Mouse (Mus musculus) midbrain, embryonic 11.5 days (tissue): ENCODE data around the gene Orm2. TPM values are rescaled to one million over a fixed set of nuclear protein-coding genes. Genes with fewer than 3 reads are reported as not detected.

Experiments used
- ATAC-seq: fragments of 200-750 bp; cut with Nextera tagmentation; 2 replicates; pipeline ENCODE4 v1.8.0; 2017; ENCODE audit warnings: moderate TSS enrichment, moderate library complexity; ENCODE audit not compliant: low FRiP score
- DNase-seq: peaks from one replicate; pipeline ENCODE4 v3.0.0; 2015; ENCODE audit warnings: low spot score; ENCODE audit errors: missing footprints
- H3K27ac ChIP-seq: fragments of 300-500 bp; sonication (generic); 2 replicates; pipeline ENCODE4 v1.5.1; 2014; ENCODE audit warnings: low read depth, low read length
- H3K27me3 ChIP-seq: fragments of 300-500 bp; sonication (generic); 2 replicates; pipeline ENCODE4 v1.6.1; 2014; ENCODE audit warnings: mild to moderate bottlenecking, low read length, moderate library complexity, mixed read lengths; ENCODE audit not compliant: control insufficient read depth, insufficient read depth
- H3K36me3 ChIP-seq: fragments of 300-500 bp; sonication (generic); 2 replicates; pipeline ENCODE4 v1.6.1; 2014; ENCODE audit warnings: mild to moderate bottlenecking, low read length, moderate library complexity, mixed read lengths; ENCODE audit not compliant: control insufficient read depth, insufficient read depth
- H3K4me1 ChIP-seq: fragments of 300-500 bp; sonication (generic); 2 replicates; pipeline ENCODE4 v1.6.1; 2014; ENCODE audit warnings: low read length; ENCODE audit not compliant: control insufficient read depth, insufficient read depth
- H3K4me2 ChIP-seq: fragments of 300-500 bp; sonication (generic); 2 replicates; pipeline ENCODE4 v1.6.1; 2014; ENCODE audit warnings: mild to moderate bottlenecking, moderate library complexity
- H3K4me3 ChIP-seq: fragments of 300-500 bp; sonication (generic); 2 replicates; pipeline ENCODE4 v1.5.1; 2014; ENCODE audit warnings: low read depth, low read length
- H3K9ac ChIP-seq: fragments of 300-500 bp; sonication (generic); 2 replicates; pipeline ENCODE4 v1.6.1; 2014; ENCODE audit warnings: low read length
- H3K9me3 ChIP-seq: fragments of 300-500 bp; sonication (generic); 2 replicates; pipeline ENCODE4 v1.6.1; 2016; ENCODE audit warnings: low read length; ENCODE audit not compliant: control insufficient read depth
- WGBS: fragments of 180-500 bp; shearing (Covaris S2); extraction: QIAGEN DNeasy Blood & Tissue Kit; methylation state at CpG from one replicate; pipeline ENCODE4 v1.1.7; 2014; 5-methylcytosine and 5-hydroxymethylcytosine counted together
- polyA plus RNA-seq: library from polyadenylated mRNA; unstranded; fragments of >200 nt; fragmentation: Nextera tagmentation; extraction: Ambion mirVana; gene quantifications from 2 replicates; pipeline ENCODE4 v1.2.1, GENCODE M21; 2014

Gene Orm2
- polyA plus RNA-seq, 1 experiment from 2014 or later = not detected

- Histone ChIP-seq H3K4me2 (peak overlapping the region; percentile 4; the same call in 1 of the 2 replicates), H3K4me3 (no peak overlapping the region), H3K9me3 (no peaks in the 10 kb centered on the region), H3K27ac (no peak overlapping the region), H3K4me1 (peaks cover 29% of the 10 kb centered on the region), H3K27me3 (no peaks in the 10 kb centered on the region), H3K9ac (no peak overlapping the region), H3K36me3 (no peaks in the 10 kb centered on the region)
- DNase-seq (no peak), ATAC-seq (no peak)
- 66% methylated on average over 7 of the region's 7 CpGs for WGBS
These were observed 46.0 kb downstream of the Orm2 start for GRCm38 (mm10) chr4:63408247-63408646.

GRCm38 (mm10) chr4:63408649-63409048, 46.4 kb downstream of the Orm2 start:
- Histone ChIP-seq H3K9ac (no peak overlapping the region), H3K27me3 (no peaks in the 10 kb centered on the region), H3K36me3 (no peaks in the 10 kb centered on the region), H3K9me3 (no peaks in the 10 kb centered on the region), H3K27ac (no peak overlapping the region), H3K4me3 (no peak overlapping the region), H3K4me1 (peaks cover 25% of the 10 kb centered on the region), H3K4me2 (peak overlapping the region; percentile 92; the same call in 1 of the 2 replicates)
- DNase-seq = peak; percentile 96
- WGBS = 8% methylated on average over 8 of the region's 8 CpGs
- ATAC-seq = peak; percentile 58

GRCm38 (mm10) chr4:63409317-63409907, 47.2 kb downstream of the Orm2 start:
- Histone ChIP-seq H3K4me1 (peaks cover 24% of the 10 kb centered on the region), H3K9me3 (no peaks in the 10 kb centered on the region), H3K9ac (peak overlapping the region; percentile 57), H3K27me3 (no peaks in the 10 kb centered on the region), H3K27ac (no peak overlapping the region), H3K36me3 (no peaks in the 10 kb centered on the region), H3K4me2 (peak overlapping the region; percentile 92), H3K4me3 (peak overlapping the region; percentile 62)
- WGBS = 4% methylated on average over 18 of the region's 18 CpGs
- no peak for ATAC-seq
- DNase-seq = peak; percentile 95

GRCm38 (mm10) chr4:63409908-63410582, 47.8 kb downstream of the Orm2 start:
- H3K9ac ChIP-seq = peak overlapping the region; percentile 57
- no peaks in the 10 kb centered on the region for H3K9me3 ChIP-seq
- peak overlapping the region; percentile 62 for H3K4me3 ChIP-seq
- H3K4me1 ChIP-seq = peaks cover 18% of the 10 kb centered on the region
- H3K4me2 ChIP-seq = peak overlapping the region; percentile 92
- under 1% methylated on average over 38 of the region's 39 CpGs for WGBS
- DNase-seq (no peak), ATAC-seq (peak; percentile 84)
- peak overlapping the region; percentile 11; the same call in 1 of the 2 replicates for H3K27ac ChIP-seq
- no peaks in the 10 kb centered on the region for H3K27me3 ChIP-seq
- H3K36me3 ChIP-seq = no peaks in the 10 kb centered on the region

GRCm38 (mm10) chr4:63410583-63410934, 48.3 kb downstream of the Orm2 start:
- Histone ChIP-seq H3K27ac (peak overlapping the region; percentile 11; the same call in 1 of the 2 replicates), H3K4me3 (peak overlapping the region; percentile 62), H3K27me3 (no peaks in the 10 kb centered on the region), H3K9ac (peak overlapping the region; percentile 57), H3K36me3 (no peaks in the 10 kb centered on the region), H3K9me3 (no peaks in the 10 kb centered on the region), H3K4me2 (peak overlapping the region; percentile 92), H3K4me1 (peaks cover 17% of the 10 kb centered on the region)
- WGBS = 2% methylated on average over 19 of the region's 19 CpGs
- DNase-seq (peak; percentile 99), ATAC-seq (peak; percentile 90)

GRCm38 (mm10) chr4:63411222-63411621, 49.0 kb downstream of the Orm2 start:
- no peak overlapping the region for H3K4me2 ChIP-seq
- ATAC-seq (no peak), DNase-seq (no peak)
- no peaks in the 10 kb centered on the region for H3K27me3 ChIP-seq
- H3K27ac ChIP-seq = no peak overlapping the region
- WGBS = 68% methylated on average over 5 of the region's 5 CpGs
- no peaks in the 10 kb centered on the region for H3K9me3 ChIP-seq
- no peaks in the 10 kb centered on the region for H3K36me3 ChIP-seq
- H3K4me1 ChIP-seq = peaks cover 17% of the 10 kb centered on the region
- no peak overlapping the region for H3K4me3 ChIP-seq
- H3K9ac ChIP-seq = no peak overlapping the region

GRCm38 (mm10) chr4:63414951-63415350, 52.7 kb downstream of the Orm2 start:
- no peak for ATAC-seq
- no peak overlapping the region for H3K4me3 ChIP-seq
- no peak overlapping the region for H3K4me2 ChIP-seq
- H3K27me3 ChIP-seq = no peaks in the 10 kb centered on the region
- H3K36me3 ChIP-seq = no peaks in the 10 kb centered on the region
- no peak overlapping the region for H3K9ac ChIP-seq
- H3K27ac ChIP-seq = no peak overlapping the region
- H3K4me1 ChIP-seq = peaks cover 6% of the 10 kb centered on the region
- DNase-seq = no peak
- WGBS = 81% methylated on average over 5 of the region's 5 CpGs
- H3K9me3 ChIP-seq = no peaks in the 10 kb centered on the region

Other genes starting within 250 kb of the Orm2 start
- gene Ambp, start 207.7 kb upstream of the Orm2 start, polyA plus RNA-seq = not detected in 2 replicates
- not detected in 2 replicates for gene Kif12, start 190.3 kb upstream of the Orm2 start, polyA plus RNA-seq
- gene Col27a1, start 148.4 kb upstream of the Orm2 start, polyA plus RNA-seq = 1.9 and 2.3 TPM in 2 replicates
- gene Orm1, start 17.9 kb upstream of the Orm2 start, polyA plus RNA-seq = not detected in 2 replicates
- gene Orm3, start 6.3 kb upstream of the Orm2 start, polyA plus RNA-seq = not detected in 2 replicates
- 7.0 and 9.1 TPM in 2 replicates for gene Akna, start 40.9 kb downstream of the Orm2 start, polyA plus RNA-seq
- 7.5 and 9.1 TPM in 2 replicates for gene Whrn, start 133.5 kb downstream of the Orm2 start, polyA plus RNA-seq
- gene Atp6v1g1, start 182.3 kb downstream of the Orm2 start, polyA plus RNA-seq = 386 and 408 TPM in 2 replicates
- gene Tmem268, start 196.3 kb downstream of the Orm2 start, polyA plus RNA-seq = 6.2 and 8.1 TPM in 2 replicates
- gene Gm11213, start 242.8 kb downstream of the Orm2 start, polyA plus RNA-seq = not detected in 2 replicates